Mouse (Mus musculus) MEL (cell line): ENCODE data around the gene Slc38a2. TPM values are rescaled to one million over a fixed set of nuclear protein-coding genes. Genes with fewer than 3 reads are reported as not detected.

Source experiments
- DNase-seq: peaks from one replicate; pipeline ENCODE4 v3.0.0; 2011; ENCODE audit warnings: low read depth, low spot score
- H3K27ac ChIP-seq: 2 replicates; pipeline ENCODE4 v1.5.1; 2012; ENCODE audit warnings: low read depth, mild to moderate bottlenecking, control low read depth, low read length, moderate library complexity; ENCODE audit not compliant: control insufficient read depth
- H3K27me3 ChIP-seq, 2 experiments: fragments of 150-350 bp in 1 of 2; sonication (generic) in 1 of 2; 2 replicates each; pipeline ENCODE4 v1.6.1; 2012; ENCODE audit warnings: low read length in 2 of 2, mild to moderate bottlenecking in 2 of 2, improper control_type of control experiment in 1 of 2, moderate library complexity in 1 of 2; ENCODE audit not compliant: insufficient read depth in 2 of 2, control insufficient read depth in 1 of 2
- H3K36me3 ChIP-seq, 2 experiments: 2 replicates each; pipeline ENCODE4 v1.6.1; 2012 to 2014; ENCODE audit warnings: low read length in 2 of 2, improper control_type of control experiment in 1 of 2, inconsistent platforms in 1 of 2, mild to moderate bottlenecking in 1 of 2; ENCODE audit not compliant: insufficient read depth in 2 of 2, control insufficient read depth in 1 of 2
- H3K4me1 ChIP-seq, 2 experiments: fragments of 150-350 bp in 1 of 2; sonication (generic) in 1 of 2; 2 replicates each; pipeline ENCODE4 v1.6.1; 2012; ENCODE audit warnings: low read length in 2 of 2, improper control_type of control experiment in 1 of 2, mild to moderate bottlenecking in 1 of 2; ENCODE audit not compliant: insufficient read depth in 2 of 2, control insufficient read depth in 1 of 2
- H3K4me3 ChIP-seq, 2 experiments: fragments of 150-350 bp in 1 of 2; sonication (generic) in 1 of 2; 2 replicates each; pipeline ENCODE4 v1.5.1; 2012; ENCODE audit warnings: low read depth in 2 of 2, low read length in 2 of 2, mild to moderate bottlenecking in 2 of 2, moderate library complexity in 2 of 2, control low read depth in 1 of 2, improper control_type of control experiment in 1 of 2; ENCODE audit not compliant: control insufficient read depth in 1 of 2, insufficient read depth in 1 of 2
- H3K79me2 ChIP-seq: 2 replicates; pipeline ENCODE4 v1.6.1; 2012; ENCODE audit warnings: mild to moderate bottlenecking, low read length, moderate library complexity; ENCODE audit not compliant: control insufficient read depth, poor library complexity, insufficient read depth
- H3K9ac ChIP-seq: 2 replicates; pipeline ENCODE4 v1.6.1; 2012; ENCODE audit warnings: low read depth, mild to moderate bottlenecking, control low read depth, low read length, moderate library complexity; ENCODE audit not compliant: control insufficient read depth, poor library complexity, severe bottlenecking
- H3K9me3 ChIP-seq: fragments of 150-350 bp; sonication (generic); replicated peaks from 2 replicates; pipeline ENCODE4 v1.6.1; 2012; ENCODE audit warnings: mild to moderate bottlenecking, low read length, improper control_type of control experiment, moderate library complexity; ENCODE audit not compliant: insufficient read depth
- CTCF ChIP-seq, 3 experiments: IDR thresholded peaks in 2 of 3; conservative IDR thresholded peaks in 1 of 3; 2 replicates each; pipeline ENCODE4 v1.5.1; 2011 to 2012; ENCODE audit warnings: low read length in 3 of 3, low read depth in 2 of 3, mild to moderate bottlenecking in 2 of 3, improper control_type of control experiment in 1 of 3, inconsistent platforms in 1 of 3, mixed read lengths in 1 of 3, moderate library complexity in 1 of 3; ENCODE audit not compliant: control insufficient read depth in 1 of 3, insufficient read depth in 1 of 3, poor library complexity in 1 of 3, severe bottlenecking in 1 of 3
- EP300 ChIP-seq, 2 experiments: IDR thresholded peaks; 2 replicates each; pipeline ENCODE4 v1.6.1; 2011; ENCODE audit warnings: improper control_type of control experiment in 2 of 2, low read length in 2 of 2, low read depth in 1 of 2, mild to moderate bottlenecking in 1 of 2
- ETS1 ChIP-seq: IDR thresholded peaks from 2 replicates; pipeline ENCODE4 v1.6.1; 2012; ENCODE audit warnings: low read depth, mild to moderate bottlenecking, inconsistent platforms, low read length, improper control_type of control experiment, moderate library complexity
- MAFK ChIP-seq: IDR thresholded peaks from 2 replicates; pipeline ENCODE4 v1.6.1; 2011; ENCODE audit warnings: low read depth, mild to moderate bottlenecking, low read length, improper control_type of control experiment, borderline replicate concordance
- MAX ChIP-seq: IDR thresholded peaks from 2 replicates; pipeline ENCODE4 v1.6.1; 2011; ENCODE audit warnings: low read length, improper control_type of control experiment
- MAZ ChIP-seq: IDR thresholded peaks from 2 replicates; pipeline ENCODE4 v1.6.1; 2012; ENCODE audit warnings: low read depth, mild to moderate bottlenecking, inconsistent platforms, low read length, improper control_type of control experiment
- MEF2A ChIP-seq: IDR thresholded peaks from 2 replicates; pipeline ENCODE4 v1.6.1; 2014; ENCODE audit warnings: low read depth, mild to moderate bottlenecking, inconsistent platforms, low read length, improper control_type of control experiment; ENCODE audit not compliant: poor library complexity, insufficient replicate concordance, severe bottlenecking; ENCODE audit errors: extremely low read depth
- MYB ChIP-seq: IDR thresholded peaks from 2 replicates; pipeline ENCODE4 v1.6.1; 2011; ENCODE audit warnings: mild to moderate bottlenecking, low read depth, low read length, improper control_type of control experiment
- POLR2A ChIP-seq, 2 experiments: IDR thresholded peaks; 2 replicates each; pipeline ENCODE4 v1.6.1; 2011 to 2012; ENCODE audit warnings: low read length in 2 of 2, mild to moderate bottlenecking in 2 of 2, control low read depth in 1 of 2, improper control_type of control experiment in 1 of 2, low read depth in 1 of 2, moderate library complexity in 1 of 2; ENCODE audit not compliant: control insufficient read depth in 1 of 2, insufficient read depth in 1 of 2, poor library complexity in 1 of 2
- POLR2AphosphoS2 ChIP-seq: IDR thresholded peaks from 2 replicates; pipeline ENCODE4 v1.6.1; 2011; ENCODE audit warnings: low read length, improper control_type of control experiment
- POLR2AphosphoS5 ChIP-seq: IDR thresholded peaks from 2 replicates; pipeline ENCODE4 v1.6.1; 2012; ENCODE audit warnings: low read depth, borderline replicate concordance, mild to moderate bottlenecking, inconsistent platforms, low read length, moderate library complexity, mixed read lengths
- RAD21 ChIP-seq: IDR thresholded peaks from 2 replicates; pipeline ENCODE4 v1.6.1; 2011; ENCODE audit warnings: mild to moderate bottlenecking, low read depth, low read length, improper control_type of control experiment
- RCOR1 ChIP-seq: IDR thresholded peaks from 2 replicates; pipeline ENCODE4 v1.6.1; 2012; ENCODE audit warnings: low read depth, mild to moderate bottlenecking, inconsistent platforms, low read length, improper control_type of control experiment
- TAL1 ChIP-seq: IDR thresholded peaks from 2 replicates; pipeline ENCODE4 v1.6.1; 2012; ENCODE audit warnings: mild to moderate bottlenecking, inconsistent platforms, low read length, moderate library complexity, mixed read lengths
- TCF12 ChIP-seq: IDR thresholded peaks from 2 replicates; pipeline ENCODE4 v1.6.1; 2014; ENCODE audit warnings: low read depth, mild to moderate bottlenecking, inconsistent platforms, low read length, improper control_type of control experiment, moderate library complexity
- USF2 ChIP-seq, 2 experiments: IDR thresholded peaks; 2 replicates each; pipeline ENCODE4 v1.6.1; 2011 to 2012; ENCODE audit warnings: improper control_type of control experiment in 2 of 2, low read length in 2 of 2, borderline replicate concordance in 1 of 2, inconsistent platforms in 1 of 2, low read depth in 1 of 2, mild to moderate bottlenecking in 1 of 2; ENCODE audit not compliant: insufficient read depth in 1 of 2
- ZC3H11A ChIP-seq: IDR thresholded peaks from 2 replicates; pipeline ENCODE4 v1.6.1; 2012; ENCODE audit warnings: low read depth, mild to moderate bottlenecking, inconsistent platforms, low read length, improper control_type of control experiment
- ZKSCAN1 ChIP-seq: IDR thresholded peaks from 2 replicates; pipeline ENCODE4 v1.6.1; 2012; ENCODE audit warnings: low read depth, mild to moderate bottlenecking, inconsistent platforms, low read length, improper control_type of control experiment, moderate library complexity
- ZMIZ1 ChIP-seq: IDR thresholded peaks from 2 replicates; pipeline ENCODE4 v1.6.1; 2012; ENCODE audit warnings: low read depth, mild to moderate bottlenecking, inconsistent platforms, low read length, improper control_type of control experiment, moderate library complexity
- ZNF384 ChIP-seq: IDR thresholded peaks from 2 replicates; pipeline ENCODE4 v1.6.1; 2012; ENCODE audit warnings: low read depth, mild to moderate bottlenecking, inconsistent platforms, low read length, improper control_type of control experiment
- polyA plus RNA-seq, 2 experiments: library from polyadenylated mRNA; stranded (reverse) in 1 of 2; unstranded in 1 of 2; fragments of >175 nt in 1 of 2; fragments of >200 nt in 1 of 2; gene quantifications; 2 replicates each; pipeline versions ENCODE4 v1.2.1 to v1.2.4; 2012; ENCODE audit warnings: low replicate concordance in 2 of 2, low read depth in 1 of 2; ENCODE audit not compliant: insufficient read length in 2 of 2, insufficient read depth in 1 of 2, missing spikeins in 1 of 2
- total RNA-seq: library from RNA; depleted of rRNA; stranded (reverse); fragments of 300-350 nt; gene quantifications from 2 replicates; pipeline ENCODE4 v1.2.3, GENCODE M21; 2012

Gene Slc38a2
- total and polyA plus RNA-seq, 3 experiments, result 80.6 to 590 (median 177) TPM

DNA sequence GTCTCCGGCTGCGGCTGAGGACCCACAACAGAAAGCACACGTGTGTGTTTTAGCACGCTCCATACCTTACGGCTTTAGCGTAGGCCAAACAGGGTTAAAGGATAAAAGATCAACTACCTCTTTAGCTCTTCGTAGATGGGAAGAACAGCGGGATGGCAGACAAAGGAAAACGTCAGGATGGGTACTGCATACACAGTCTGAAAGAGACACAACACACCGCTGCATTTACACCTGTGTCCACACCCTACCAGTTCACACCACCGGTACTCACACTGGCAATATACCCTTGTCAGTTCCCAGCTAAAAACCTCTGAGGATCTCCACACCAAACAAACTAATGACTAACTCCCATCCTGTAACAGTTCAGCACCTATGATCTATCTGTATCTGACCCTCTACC is 7.1 kb downstream of the Slc38a2 start:
- TF ChIP-seq ZKSCAN1 (no peak), TCF12 (no peak), ETS1 (no peak), POLR2AphosphoS5 (0 out of 2 replicates have a peak, but pooled peaks have one; percentile 22), TAL1 (no peak), ZC3H11A (no peak), POLR2AphosphoS2 (peak; percentile 14; the same call in 1 of the 2 replicates), MAX (no peak), CTCF (IDR thresholded peaks at IDR 0.05 in 2 of 3, conservative IDR thresholded peaks at IDR 0.05 in 1 of 3; ENCODE audit: control insufficient read depth in 1 of 3, insufficient read depth in 1 of 3, low read depth in 2 of 3, low read length in 3 of 3, poor library complexity in 1 of 3, severe bottlenecking in 1 of 3) (no peak), MAFK (peak; percentile 6; the same call in 1 of the 2 replicates), POLR2A (IDR thresholded peaks at IDR 0.05; ENCODE audit: control insufficient read depth in 1 of 2, insufficient read depth in 1 of 2, low read depth in 1 of 2, low read length in 2 of 2, poor library complexity in 1 of 2) (0 out of 4 replicates have a peak, but pooled peaks of 1 of the 2 experiments have one; percentile 44), MAZ (no peak), RAD21 (no peak), EP300 (IDR thresholded peaks at IDR 0.05; ENCODE audit: low read depth in 1 of 2, low read length in 2 of 2) (no peak)
- peaks cover 83 to 94% of the 10 kb centered on the region in 2 experiments for H3K36me3 ChIP-seq
- no peak overlapping the region for H3K27ac ChIP-seq
- no peak overlapping the region for H3K9ac ChIP-seq
- H3K4me1 ChIP-seq, result peaks cover 8 to 37% of the 10 kb centered on the region in 2 experiments; a peak in 3 of 4 replicates
- peaks cover 47% of the 10 kb centered on the region for H3K79me2 ChIP-seq
- DNase-seq, result no peak
- H3K27me3 ChIP-seq, result no peaks in the 10 kb centered on the region
- H3K4me3 ChIP-seq, result no peak overlapping the region
- H3K9me3 ChIP-seq, result no peaks in the 10 kb centered on the region

DNA sequence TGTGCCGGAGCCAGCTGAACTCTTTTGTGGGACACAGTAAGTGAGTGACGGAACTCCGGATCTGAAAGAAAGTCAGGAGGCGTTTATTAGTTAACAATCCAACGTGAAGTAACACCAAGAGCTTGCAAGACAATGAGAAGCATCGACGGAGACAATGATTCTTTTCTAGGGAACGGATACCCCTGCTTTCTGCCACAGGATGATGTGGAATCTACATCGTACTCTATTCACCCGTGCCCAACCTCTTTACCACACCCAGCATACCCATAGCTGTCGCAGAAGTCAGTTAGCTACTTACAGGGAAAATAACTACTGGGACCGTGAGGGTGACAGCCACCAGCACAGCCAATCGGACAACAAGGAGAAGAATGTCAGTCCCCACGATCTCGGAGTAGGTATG is 8.1 kb downstream of the Slc38a2 start:
- H3K27me3 ChIP-seq, result no peaks in the 10 kb centered on the region
- H3K79me2 ChIP-seq, result peaks cover 36% of the 10 kb centered on the region
- no peak overlapping the region for H3K4me3 ChIP-seq
- H3K36me3 ChIP-seq, result peaks cover 73 to 84% of the 10 kb centered on the region in 2 experiments
- peaks cover 4 to 29% of the 10 kb centered on the region in 2 experiments; a peak in 3 of 4 replicates for H3K4me1 ChIP-seq
- DNase-seq, result peak; percentile 39
- TF ChIP-seq CTCF (IDR thresholded peaks at IDR 0.05 in 2 of 3, conservative IDR thresholded peaks at IDR 0.05 in 1 of 3; ENCODE audit: control insufficient read depth in 1 of 3, insufficient read depth in 1 of 3, low read depth in 2 of 3, low read length in 3 of 3, poor library complexity in 1 of 3, severe bottlenecking in 1 of 3) (no peak), ZMIZ1 (no peak), MEF2A (no peak), USF2 (IDR thresholded peaks at IDR 0.05; ENCODE audit: borderline replicate concordance in 1 of 2, insufficient read depth in 1 of 2, low read depth in 1 of 2, low read length in 2 of 2) (no peak), POLR2AphosphoS5 (no peak), ZNF384 (no peak), RCOR1 (no peak), MYB (0 out of 2 replicates have a peak, but pooled peaks have one; percentile 31)
- TF ChIP-seq, all 39 proteins: peak for 1
- H3K27ac ChIP-seq, result no peak overlapping the region
- H3K9me3 ChIP-seq, result no peaks in the 10 kb centered on the region
- no peak overlapping the region for H3K9ac ChIP-seq
